Mouse (Mus musculus): ENCODE measurements at regions not wholly inside any gene's neighbourhood (a gene's known extent, or its start where the extent isn't known, plus 50 kb on each side); places are given as distances from the start of the nearest gene placed in this dataset.
A peak's percentile ranks its signal among the peaks of the same experiment; 100 is the strongest.
"Not testable (repeated sequence)": the region's sequence is repeated elsewhere in the genome, so short reads cannot be mapped to it uniquely, and the experiment has no call there.

GRCm38 (mm10) chr14:53283350-53284141, 788.0 kb upstream of the Olfr1507 start:
- ATAC-seq (replicated peaks; ENCODE audit: poor library complexity, severe bottlenecking) = peak; percentile 67

- ATAC-seq (replicated peaks; ENCODE audit: poor library complexity, severe bottlenecking) = not testable (repeated sequence)
Observed at GRCm38 (mm10) chr14:53273218-53273617, 777.7 kb upstream of the Olfr1507 start.

DNA sequence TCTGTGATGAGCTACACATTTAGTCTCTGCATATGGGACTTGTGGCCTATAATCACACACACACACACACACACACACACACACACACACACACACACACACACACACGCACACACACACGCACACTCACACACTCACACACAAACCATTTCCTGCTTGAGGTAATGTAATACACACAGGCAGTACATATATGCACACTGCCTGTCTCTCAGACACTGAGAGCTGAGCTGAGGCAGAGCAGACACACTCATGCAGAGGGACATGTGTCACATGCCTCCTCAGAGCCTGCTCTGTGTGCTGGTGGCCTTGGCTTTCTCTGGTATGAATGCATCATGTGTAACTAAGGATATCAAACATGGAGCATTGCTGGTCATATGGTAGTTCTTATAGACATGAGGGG, 772.1 kb upstream of the Olfr1507 start:
- ATAC-seq (replicated peaks; ENCODE audit: poor library complexity, severe bottlenecking) = not testable (repeated sequence)

GRCm38 (mm10) chr14:53255962-53256361, 760.4 kb upstream of the Olfr1507 start:
- peak; percentile 73 for ATAC-seq (replicated peaks; ENCODE audit: poor library complexity, severe bottlenecking)

DNA sequence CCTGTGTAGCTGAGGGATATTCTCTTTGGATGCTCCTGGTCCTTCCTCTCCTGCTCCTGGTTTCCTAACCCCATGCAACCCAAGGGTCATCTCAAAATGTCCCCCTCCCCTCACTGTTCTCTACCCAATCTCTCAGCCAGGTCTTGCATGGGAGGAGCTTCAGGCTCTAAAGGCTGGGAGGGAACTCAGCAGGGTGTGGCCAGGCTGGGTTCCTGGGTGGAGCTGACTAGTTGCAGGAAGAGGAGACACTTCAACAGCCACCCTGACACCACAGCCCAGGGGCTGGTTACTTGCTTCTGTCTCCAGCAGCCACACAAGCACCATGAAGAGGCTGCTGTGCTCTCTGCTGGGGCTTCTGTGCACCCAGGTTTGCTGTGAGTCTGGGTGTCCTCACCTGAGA, 757.9 kb upstream of the Olfr1507 start:
- ATAC-seq (replicated peaks; ENCODE audit: poor library complexity, severe bottlenecking) = peak; percentile 50

DNA sequence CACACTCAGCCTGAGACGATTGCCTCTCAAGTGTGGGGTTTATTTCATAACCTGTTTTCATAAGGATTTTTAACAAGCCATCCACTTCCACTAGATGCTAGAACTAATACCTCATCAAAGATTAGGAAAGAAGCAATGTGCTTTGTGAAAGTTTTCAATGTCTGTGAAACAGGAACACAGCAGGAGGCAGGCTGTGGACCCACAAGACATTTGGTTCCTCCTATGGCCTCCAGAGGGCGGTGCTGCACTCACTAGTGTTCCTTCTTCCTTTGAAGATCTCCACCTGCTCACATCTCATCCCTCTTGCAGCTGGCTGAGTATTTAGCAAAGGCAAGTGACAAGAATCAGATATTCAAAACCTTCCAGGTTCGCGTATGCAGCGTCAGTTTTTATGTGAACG, 735.6 kb upstream of the Olfr1507 start:
- peak; percentile 59 for ATAC-seq (replicated peaks; ENCODE audit: poor library complexity, severe bottlenecking)

- ATAC-seq (replicated peaks; ENCODE audit: poor library complexity, severe bottlenecking) = peak; percentile 63
Observed at GRCm38 (mm10) chr14:53224789-53225188, 729.2 kb upstream of the Olfr1507 start.

GRCm38 (mm10) chr14:53210554-53210953, 715.0 kb upstream of the Olfr1507 start:
- peak; percentile 79 for ATAC-seq (replicated peaks; ENCODE audit: poor library complexity, severe bottlenecking)

GRCm38 (mm10) chr14:53209258-53209657, 713.7 kb upstream of the Olfr1507 start:
- peak; percentile 82 for ATAC-seq (replicated peaks; ENCODE audit: poor library complexity, severe bottlenecking)

DNA sequence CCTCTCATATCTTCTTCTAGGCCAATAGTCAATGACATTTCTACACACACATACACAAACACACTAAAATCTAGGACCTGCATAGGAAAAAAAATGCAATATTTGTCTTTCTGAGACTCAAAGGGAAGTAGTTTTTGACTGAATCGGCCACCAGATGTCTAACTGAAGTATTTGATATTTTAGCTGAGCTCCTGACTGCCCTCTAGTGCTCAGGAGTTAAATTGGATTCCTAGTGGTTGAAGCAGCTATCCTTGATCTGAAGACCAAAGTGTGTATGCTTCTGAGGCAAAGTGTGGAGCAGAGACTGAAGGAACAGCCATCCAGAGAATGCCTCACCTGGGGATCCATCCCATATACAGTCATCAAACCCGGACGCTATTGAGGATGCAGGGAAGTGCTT, 695.4 kb upstream of the Olfr1507 start:
- peak; percentile 50; the same call in 1 of the 2 replicates for ATAC-seq (replicated peaks; ENCODE audit: poor library complexity, severe bottlenecking)

- peak; percentile 30 for ATAC-seq (replicated peaks; ENCODE audit: poor library complexity, severe bottlenecking)
Observed at GRCm38 (mm10) chr14:53174099-53174498, 678.5 kb upstream of the Olfr1507 start.

- not testable (repeated sequence) for ATAC-seq (replicated peaks; ENCODE audit: poor library complexity, severe bottlenecking)
Observed at GRCm38 (mm10) chr14:53166327-53166726, 670.8 kb upstream of the Olfr1507 start.

- ATAC-seq (replicated peaks; ENCODE audit: poor library complexity, severe bottlenecking) = peak; percentile 92
Observed at GRCm38 (mm10) chr14:53159012-53159411, 663.5 kb upstream of the Olfr1507 start.

- ATAC-seq (replicated peaks; ENCODE audit: poor library complexity, severe bottlenecking) = peak; percentile 66
Observed at GRCm38 (mm10) chr14:53134783-53135182, 639.2 kb upstream of the Olfr1507 start.

DNA sequence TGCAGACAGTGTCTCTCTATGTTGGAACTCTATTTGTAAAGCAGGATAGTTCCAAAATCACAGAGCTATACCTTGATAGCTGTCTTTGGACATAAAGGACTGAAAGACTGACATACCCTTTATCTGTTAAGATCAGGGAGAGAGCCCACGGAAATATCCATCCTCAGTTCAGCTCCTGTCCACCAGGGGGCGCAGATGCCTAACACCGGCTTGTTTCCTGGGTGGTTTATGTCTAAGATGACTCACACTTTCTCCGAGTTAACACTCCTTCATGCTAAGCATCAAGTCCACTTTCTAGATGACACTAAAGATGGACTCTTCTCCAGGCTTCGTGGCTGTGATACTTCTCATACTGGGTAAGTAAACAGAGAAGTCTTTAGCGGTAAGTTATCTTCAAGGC, 636.8 kb upstream of the Olfr1507 start:
- peak; percentile 79 for ATAC-seq (replicated peaks; ENCODE audit: poor library complexity, severe bottlenecking)

- peak; percentile 82 for ATAC-seq (replicated peaks; ENCODE audit: poor library complexity, severe bottlenecking)
Observed at GRCm38 (mm10) chr14:53121704-53122103, 626.2 kb upstream of the Olfr1507 start.

GRCm38 (mm10) chr14:53109732-53110131, 614.2 kb upstream of the Olfr1507 start:
- ATAC-seq (replicated peaks; ENCODE audit: poor library complexity, severe bottlenecking) = peak; percentile 90

DNA sequence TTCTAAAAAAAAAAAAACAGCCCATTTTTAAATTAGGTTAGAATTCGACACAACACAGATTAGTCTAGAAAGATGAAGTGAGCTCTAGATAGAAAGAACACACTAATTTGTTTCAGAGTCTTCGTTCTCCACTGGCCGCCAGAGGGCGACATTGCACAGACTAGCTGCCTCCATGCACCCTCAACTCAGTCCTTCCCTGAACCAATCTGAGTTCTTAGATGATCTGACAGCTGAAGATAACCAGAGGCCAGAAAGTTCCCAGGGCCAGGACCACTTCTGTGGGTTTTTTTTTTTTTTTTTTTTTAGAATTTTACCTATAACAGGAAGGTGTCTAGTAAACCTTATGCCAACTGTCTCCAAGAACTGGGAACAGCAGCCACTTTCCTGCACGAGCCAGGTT, 605.8 kb upstream of the Olfr1507 start:
- peak; percentile 74 for ATAC-seq (replicated peaks; ENCODE audit: poor library complexity, severe bottlenecking)

- peak; percentile 55 for ATAC-seq (replicated peaks; ENCODE audit: poor library complexity, severe bottlenecking)
Observed at GRCm38 (mm10) chr14:53090921-53091320, 595.4 kb upstream of the Olfr1507 start.

DNA sequence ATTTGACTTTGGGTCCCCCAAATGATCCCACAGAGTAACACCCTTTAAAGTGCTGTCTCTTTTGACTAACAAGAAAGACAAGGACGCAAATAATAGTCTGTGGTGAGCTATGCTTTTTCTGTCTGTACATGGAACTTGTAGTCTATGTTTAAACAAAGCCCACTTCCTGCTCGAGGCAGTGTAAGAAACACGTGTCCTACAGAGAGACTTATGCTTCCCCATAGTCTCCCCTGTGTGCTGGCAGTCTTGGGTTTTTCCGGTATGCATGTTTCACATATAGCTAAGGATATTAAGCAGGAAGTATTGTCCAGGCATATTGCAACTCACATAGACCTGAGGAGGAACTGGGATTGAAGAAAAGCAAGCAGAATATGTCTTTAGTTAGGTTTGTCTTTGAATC, 586.3 kb upstream of the Olfr1507 start:
- peak; percentile 89 for ATAC-seq (replicated peaks; ENCODE audit: poor library complexity, severe bottlenecking)

DNA sequence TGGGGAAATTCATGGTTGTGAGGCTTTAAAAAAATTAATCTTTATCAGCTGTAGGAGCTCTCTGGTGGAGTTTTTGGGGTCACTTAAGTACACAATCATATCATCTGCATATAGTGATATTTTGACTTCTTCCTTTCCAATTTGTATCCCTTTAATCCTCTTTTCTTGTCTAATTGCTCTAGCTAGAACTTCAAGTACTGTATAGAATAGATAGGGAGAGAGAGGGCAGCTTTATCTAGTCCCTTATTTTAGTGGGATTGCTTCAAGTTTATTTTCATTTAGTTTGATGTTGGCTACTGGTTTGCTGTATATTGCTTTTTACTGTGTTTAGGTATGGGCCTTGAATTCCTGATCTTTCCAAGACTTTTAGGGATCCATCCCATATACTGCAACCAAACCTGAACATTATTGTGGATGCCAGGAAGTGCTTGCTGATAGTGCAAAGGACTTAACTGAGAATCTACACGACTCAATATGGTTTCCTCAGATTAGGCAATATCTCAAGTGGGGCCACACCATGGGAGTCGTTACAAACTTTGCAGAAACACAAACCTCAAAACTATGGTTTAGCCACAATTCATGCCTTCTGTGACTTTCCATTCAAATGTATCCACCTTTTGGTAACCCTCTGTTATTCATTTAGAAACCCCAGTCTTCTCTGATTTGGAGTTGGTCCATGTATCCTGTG, 585.6 kb upstream of the Olfr1507 start:
- ATAC-seq (replicated peaks; ENCODE audit: poor library complexity, severe bottlenecking) = peak; percentile 62

DNA sequence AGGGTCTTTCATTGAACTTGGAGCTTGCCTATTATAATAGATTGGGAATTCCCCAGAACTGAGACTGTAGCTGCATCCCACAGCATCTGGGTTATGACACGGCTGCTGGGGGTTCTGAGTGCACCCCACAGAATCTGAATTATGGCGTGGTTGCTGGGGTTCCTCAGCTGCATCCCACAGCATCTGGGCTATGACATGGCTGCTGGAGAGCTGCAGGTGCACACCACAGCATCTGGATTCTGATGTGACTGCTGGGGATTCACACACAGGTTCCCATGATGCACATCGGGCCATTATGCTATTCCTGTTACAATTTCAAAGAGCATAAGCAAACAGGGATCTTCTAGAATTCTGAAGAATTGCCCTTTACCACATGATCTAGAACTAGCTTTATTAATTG, 585.0 kb upstream of the Olfr1507 start:
- ATAC-seq (replicated peaks; ENCODE audit: poor library complexity, severe bottlenecking) = not testable (repeated sequence)

All from granulocyte monocyte progenitor cell, adult 5-6 weeks (primary cell).